Mouse (Mus musculus) stomach, postnatal 0 days (tissue): ENCODE data around the gene Npm1. TPM values are rescaled to one million over a fixed set of nuclear protein-coding genes. Genes with fewer than 3 reads are reported as not detected.

Source experiments
- ATAC-seq: fragments of 200-750 bp; cut with Nextera tagmentation; 2 replicates; pipeline ENCODE4 v1.8.0; 2017; ENCODE audit not compliant: low FRiP score, low TSS enrichment
- DNase-seq: peaks from one replicate; pipeline ENCODE4 v3.0.0-alpha.2; 2016; ENCODE audit warnings: low spot score
- H3K27ac ChIP-seq: fragments of 300-500 bp; sonication (generic); replicated peaks from 2 replicates; pipeline ENCODE4 v1.5.1; 2014; ENCODE audit warnings: mild to moderate bottlenecking, control low read depth
- H3K27me3 ChIP-seq: fragments of 300-500 bp; sonication (generic); 2 replicates; pipeline ENCODE4 v1.6.1; 2014; ENCODE audit warnings: low read length; ENCODE audit not compliant: control insufficient read depth, insufficient read depth
- H3K36me3 ChIP-seq: fragments of 300-500 bp; sonication (generic); 2 replicates; pipeline ENCODE4 v1.6.1; 2014; ENCODE audit warnings: low read length, mixed read lengths; ENCODE audit not compliant: control insufficient read depth, insufficient read depth
- H3K4me1 ChIP-seq: fragments of 300-500 bp; sonication (generic); replicated peaks from 2 replicates; pipeline ENCODE4 v1.6.1; 2014; ENCODE audit warnings: antibody characterized with exemption; ENCODE audit not compliant: control insufficient read depth, insufficient read depth
- H3K4me2 ChIP-seq: fragments of 300-500 bp; sonication (generic); replicated peaks from 2 replicates; pipeline ENCODE4 v1.6.1; 2014; ENCODE audit warnings: low read depth, mild to moderate bottlenecking, control low read depth, moderate library complexity
- H3K4me3 ChIP-seq: fragments of 300-500 bp; sonication (generic); 2 replicates; pipeline ENCODE4 v1.5.1; 2014; ENCODE audit warnings: low read depth, low read length, control low read depth
- H3K9ac ChIP-seq: fragments of 300-500 bp; sonication (generic); 2 replicates; pipeline ENCODE4 v1.6.1; 2014; ENCODE audit warnings: mild to moderate bottlenecking, low read length, control low read depth, mixed read lengths
- H3K9me3 ChIP-seq: fragments of 300-500 bp; sonication (generic); 2 replicates; pipeline ENCODE4 v1.6.1; 2016; ENCODE audit warnings: low read length; ENCODE audit not compliant: control insufficient read depth
- CTCF ChIP-seq: IDR thresholded peaks from 2 replicates; pipeline ENCODE4 v1.5.1; 2016; ENCODE audit warnings: antibody characterized with exemption, low read depth, mild to moderate bottlenecking, moderate library complexity
- EP300 ChIP-seq: optimal IDR thresholded peaks from 2 replicates; pipeline ENCODE3; 2016; ENCODE audit warnings: antibody characterized with exemption
- WGBS: fragments of 180-500 bp; shearing (Covaris S2); extraction: QIAGEN DNeasy Blood & Tissue Kit; methylation state at CpG from one replicate; pipeline ENCODE4 v1.1.7; 2014; 5-methylcytosine and 5-hydroxymethylcytosine counted together
- polyA plus RNA-seq: library from polyadenylated mRNA; unstranded; fragments of >200 nt; fragmentation: Nextera tagmentation; extraction: Ambion mirVana; gene quantifications from 2 replicates; pipeline ENCODE4 v1.2.1, GENCODE M21; 2015

Npm1 gene
- polyA plus RNA-seq, 1 experiment from 2014 or later: 356 TPM

GRCm38 (mm10) chr11:33139458-33140110 is 23.4 kb downstream of the Npm1 start:
- Histone ChIP-seq H3K9me3 (no peaks in the 10 kb centered on the region), H3K4me2 (no peak overlapping the region), H3K27me3 (no peaks in the 10 kb centered on the region), H3K36me3 (no peaks in the 10 kb centered on the region), H3K4me1 (no peaks in the 10 kb centered on the region), H3K4me3 (no peak overlapping the region), H3K27ac (no peak overlapping the region), H3K9ac (no peak overlapping the region)
- DNase-seq: peak; percentile 11
- TF ChIP-seq CTCF (no peak), EP300 (no peak)
- 76% methylated on average over 9 of the region's 9 CpGs for WGBS
- no peak for ATAC-seq

- Histone ChIP-seq H3K27ac (no peak overlapping the region), H3K4me1 (no peaks in the 10 kb centered on the region), H3K4me3 (no peak overlapping the region), H3K9ac (no peak overlapping the region), H3K9me3 (no peaks in the 10 kb centered on the region), H3K4me2 (no peak overlapping the region), H3K27me3 (no peaks in the 10 kb centered on the region), H3K36me3 (no peaks in the 10 kb centered on the region)
- DNase-seq: peak; percentile 5
- 83% methylated on average over 5 of the region's 5 CpGs for WGBS
- ATAC-seq: no peak
- TF ChIP-seq CTCF: no peak
- no peak for TF ChIP-seq EP300
These were observed 24.3 kb downstream of the Npm1 start for GRCm38 (mm10) chr11:33138686-33139085.

- H3K9ac ChIP-seq: no peak overlapping the region
- H3K27me3 ChIP-seq: no peaks in the 10 kb centered on the region
- TF ChIP-seq EP300 (no peak), CTCF (no peak)
- no peak overlapping the region for H3K27ac ChIP-seq
- H3K9me3 ChIP-seq: no peaks in the 10 kb centered on the region
- H3K4me3 ChIP-seq: no peak overlapping the region
- no peak overlapping the region for H3K4me2 ChIP-seq
- H3K4me1 ChIP-seq: no peaks in the 10 kb centered on the region
- 88% methylated on average over 8 of the region's 8 CpGs for WGBS
- H3K36me3 ChIP-seq: no peaks in the 10 kb centered on the region
- DNase-seq: no peak
- ATAC-seq: no peak
These were observed 28.5 kb downstream of the Npm1 start for GRCm38 (mm10) chr11:33134391-33134986.

- no peaks in the 10 kb centered on the region for H3K4me1 ChIP-seq
- DNase-seq (no peak), ATAC-seq (no peak)
- H3K36me3 ChIP-seq: no peaks in the 10 kb centered on the region
- H3K9ac ChIP-seq: no peak overlapping the region
- no peak overlapping the region for H3K27ac ChIP-seq
- no peak overlapping the region for H3K4me3 ChIP-seq
- H3K27me3 ChIP-seq: no peaks in the 10 kb centered on the region
- WGBS: 60% methylated on average over 8 of the region's 8 CpGs
- H3K4me2 ChIP-seq: no peak overlapping the region
- TF ChIP-seq CTCF (no peak), EP300 (no peak)
- H3K9me3 ChIP-seq: no peaks in the 10 kb centered on the region
These were observed 30.2 kb downstream of the Npm1 start for GRCm38 (mm10) chr11:33132619-33133338.

- no peak for ATAC-seq
- no peak for TF ChIP-seq CTCF
- no peak for TF ChIP-seq EP300
These were observed 35.9 kb downstream of the Npm1 start for GRCm38 (mm10) chr11:33127058-33127457.

More at GRCm38 (mm10) chr11:33127058-33127457, 35.9 kb downstream of the Npm1 start:
- Histone ChIP-seq H3K9ac (no peak overlapping the region), H3K9me3 (no peaks in the 10 kb centered on the region), H3K4me1 (no peaks in the 10 kb centered on the region), H3K27me3 (no peaks in the 10 kb centered on the region), H3K27ac (no peak overlapping the region), H3K36me3 (no peaks in the 10 kb centered on the region), H3K4me3 (no peak overlapping the region), H3K4me2 (no peak overlapping the region)
- DNase-seq: no peak
